Mouse (Mus musculus) thymus, adult 18-20 months (tissue): ENCODE results near the gene Stat1.
A peak's percentile ranks its signal among the peaks of the same experiment; 100 is the strongest.

Source experiments
- DNase-seq, 2 experiments: peaks; one replicate each; pipeline ENCODE4 v3.0.0; 2022; ENCODE audit warnings: mixed read lengths in 2 of 2

Stat1 gene

GRCm38 (mm10) chr1:52166652-52167220 is 47.5 kb downstream of the Stat1 start:
- DNase-seq, result no peak

- DNase-seq, result peak in 1 of 2 experiments; percentile 36
Measured at GRCm38 (mm10) chr1:52170057-52170456, 50.8 kb downstream of the Stat1 start.

GRCm38 (mm10) chr1:52170747-52171146 is 51.5 kb downstream of the Stat1 start:
- no peak for DNase-seq

- no peak for DNase-seq
Measured at GRCm38 (mm10) chr1:52171271-52171670, 52.0 kb downstream of the Stat1 start.

- DNase-seq, result no peak
Measured at GRCm38 (mm10) chr1:52175321-52175720, 56.1 kb downstream of the Stat1 start.

GRCm38 (mm10) chr1:52175983-52176382 is 56.7 kb downstream of the Stat1 start:
- DNase-seq, result no peak

GRCm38 (mm10) chr1:52176999-52177398 is 57.8 kb downstream of the Stat1 start:
- DNase-seq, result no peak

GRCm38 (mm10) chr1:52179939-52180568 is 60.8 kb downstream of the Stat1 start:
- DNase-seq, result no peak

- DNase-seq, result no peak
Measured at GRCm38 (mm10) chr1:52181994-52182393, 62.8 kb downstream of the Stat1 start.

- no peak for DNase-seq
Measured at GRCm38 (mm10) chr1:52182992-52183391, 63.8 kb downstream of the Stat1 start.
